25 mouse cellular contexts compared by ENCODE assay signal in genomic region chr9:94604993-94605392, GRCm38 (mm10).
"Had no signal": no experiment of that assay in that cellular context is flagged by ENCODE, and none has a peak within 500 bp of the region (broad histone marks: within the 10 kb centered on the region; RNA-seq: fewer than 3 reads in every experiment).

No protein-coding gene starts in this region.

- ATAC-seq: hindbrain, postnatal 0 days; intestine, embryonic 16.5 days had no signal

- H3K4me3 ChIP-seq: gastrocnemius, adult 2 months; heart, embryonic 10.5 days; heart, embryonic 12.5 days; hindbrain, embryonic 13.5 days; hindbrain, embryonic 15.5 days; kidney, embryonic 15.5 days; limb, embryonic 13.5 days; limb, embryonic 15.5 days; liver, embryonic 13.5 days had no signal

- H3K27ac ChIP-seq: gastrocnemius, adult 2 months; heart, embryonic 10.5 days; hindbrain, embryonic 13.5 days; hindbrain, embryonic 15.5 days; hindbrain, postnatal 0 days; kidney, embryonic 15.5 days; kidney, postnatal 0 days; limb, embryonic 13.5 days; limb, embryonic 15.5 days; liver, embryonic 13.5 days had no signal

- H3K4me1 ChIP-seq: heart, embryonic 10.5 days; heart, embryonic 12.5 days; kidney, embryonic 15.5 days had no signal

- H3K36me3 ChIP-seq: heart, embryonic 10.5 days; heart, embryonic 12.5 days; hindbrain, embryonic 13.5 days; hindbrain, embryonic 15.5 days; kidney, embryonic 15.5 days; limb, embryonic 13.5 days; limb, embryonic 15.5 days; liver, embryonic 13.5 days had no signal

- H3K9me3 ChIP-seq: heart, embryonic 10.5 days; heart, embryonic 12.5 days; hindbrain, embryonic 13.5 days; hindbrain, embryonic 15.5 days; kidney, embryonic 15.5 days; limb, embryonic 13.5 days; limb, embryonic 15.5 days; liver, embryonic 13.5 days had no signal

- H3K9ac ChIP-seq: heart, embryonic 12.5 days; hindbrain, embryonic 13.5 days; hindbrain, embryonic 15.5 days; kidney, embryonic 15.5 days; limb, embryonic 13.5 days; limb, embryonic 15.5 days; liver, embryonic 13.5 days had no signal

- H3K4me2 ChIP-seq: heart, embryonic 12.5 days; hindbrain, embryonic 13.5 days; hindbrain, embryonic 15.5 days; kidney, embryonic 15.5 days; limb, embryonic 13.5 days; limb, embryonic 15.5 days; liver, embryonic 13.5 days had no signal

- H3K27me3 ChIP-seq: heart, embryonic 12.5 days; hindbrain, embryonic 13.5 days; hindbrain, embryonic 15.5 days; kidney, embryonic 15.5 days; limb, embryonic 13.5 days; limb, embryonic 15.5 days; liver, embryonic 13.5 days had no signal

- DNase-seq: gastrocnemius, adult 2 months; gastrocnemius, postnatal 10 days; gastrocnemius, postnatal 25 days; heart, adult 18-20 months; heart, postnatal 14 days; heart, postnatal 36 days; kidney, adult 11 months; kidney, adult 2 months; kidney, adult 9 months; kidney, postnatal 14 days; kidney, postnatal 36 days; layer of hippocampus, adult 9-11 months; layer of hippocampus, postnatal 36 days; left cerebral cortex, postnatal 4 days; liver, embryonic 13.5 days had no signal
